In genomic region chr14:21519307-21519706, GRCm38 (mm10) we compare ENCODE assay signal across 20 mouse cellular contexts. TPM values are rescaled to one million over a fixed set of nuclear protein-coding genes. Genes with fewer than 3 reads are reported as not detected.
A peak's percentile ranks its signal among the peaks of the same experiment; 100 is the strongest.
DNase-seq lines count a peak whose midpoint lies in the region; ATAC-seq and TF ChIP-seq lines count a peak whose summit lies in the region.
"Had no signal": no experiment of that assay in that cellular context is flagged by ENCODE, and none has a peak within 500 bp of the region (broad histone marks: within the 10 kb centered on the region; RNA-seq: fewer than 3 reads in every experiment).

No protein-coding gene starts in this region.

- no peaks in the 10 kb centered on the region for H3K27me3 ChIP-seq in E14TG2a.4 (ENCODE audit: insufficient read depth, low read length)
- no peaks in the 10 kb centered on the region for H3K27me3 ChIP-seq in liver, embryonic 16.5 days (ENCODE audit: control insufficient read depth, insufficient read depth, low read depth, low read length)
- H3K27me3 ChIP-seq: embryonic facial prominence, embryonic 12.5 days; forebrain, embryonic 15.5 days; hindbrain, embryonic 13.5 days; limb, embryonic 12.5 days had no signal

- no peak overlapping the region for H3K9ac ChIP-seq in liver, embryonic 16.5 days (ENCODE audit: low read depth, low read length)
- H3K9ac ChIP-seq: embryonic facial prominence, embryonic 12.5 days; forebrain, embryonic 15.5 days; hindbrain, embryonic 13.5 days; limb, embryonic 12.5 days; lung, embryonic 14.5 days had no signal

- H3K9me3 ChIP-seq in E14TG2a.4 (ENCODE audit: low read length) = no peaks in the 10 kb centered on the region
- no peaks in the 10 kb centered on the region for H3K9me3 ChIP-seq in liver, embryonic 16.5 days (replicated peaks; ENCODE audit: control insufficient read depth, low read length)
- H3K9me3 ChIP-seq: embryonic facial prominence, embryonic 12.5 days; forebrain, embryonic 15.5 days; hindbrain, embryonic 13.5 days; limb, embryonic 12.5 days had no signal

- no peak overlapping the region for H3K27ac ChIP-seq in liver, embryonic 16.5 days (ENCODE audit: low read length)
- H3K27ac ChIP-seq: embryonic facial prominence, embryonic 12.5 days; forebrain, embryonic 15.5 days; hindbrain, embryonic 13.5 days; limb, embryonic 12.5 days; stomach, postnatal 0 days had no signal

- peak overlapping the region; percentile 30; the same call in 1 of the 2 replicates for H3K4me2 ChIP-seq in liver, embryonic 16.5 days (ENCODE audit: low read depth, low read length)
- H3K4me2 ChIP-seq: embryonic facial prominence, embryonic 12.5 days; forebrain, embryonic 15.5 days; hindbrain, embryonic 13.5 days; limb, embryonic 12.5 days; lung, embryonic 14.5 days; midbrain, embryonic 11.5 days had no signal

- peak; percentile 51; the same call in 1 of the 2 replicates for ATAC-seq in erythroblast, adult 5-6 weeks (replicated peaks; ENCODE audit: low FRiP score, poor library complexity, severe bottlenecking)
- no peak for ATAC-seq in liver, embryonic 16.5 days (ENCODE audit: low read depth)
- ATAC-seq: CD4-positive, CD25-positive, alpha-beta regulatory T cell, adult 4 months; forebrain, embryonic 15.5 days had no signal

- peaks cover 91% of the 10 kb centered on the region for H3K36me3 ChIP-seq in E14TG2a.4 (ENCODE audit: insufficient read depth, low read length)
- H3K36me3 ChIP-seq in liver, embryonic 16.5 days (ENCODE audit: control insufficient read depth, insufficient read depth) = peaks cover 3% of the 10 kb centered on the region

- H3K4me1 ChIP-seq in E14TG2a.4 (replicated peaks; ENCODE audit: low read depth, low read length) = peaks cover 96% of the 10 kb centered on the region
- peaks cover 15% of the 10 kb centered on the region for H3K4me1 ChIP-seq in liver, embryonic 16.5 days (ENCODE audit: control insufficient read depth, low read depth, low read length)

- H3K4me3 ChIP-seq in E14TG2a.4 (replicated peaks; ENCODE audit: low read length) = peak overlapping the region; percentile 5
- no peak overlapping the region for H3K4me3 ChIP-seq in liver, embryonic 16.5 days (ENCODE audit: low read depth, low read length)
- H3K4me3 ChIP-seq: embryonic facial prominence, embryonic 12.5 days; forebrain, embryonic 15.5 days; hindbrain, embryonic 13.5 days; limb, embryonic 12.5 days had no signal

- 46% methylated on average over 3 of the region's 3 CpGs for WGBS in liver, embryonic 16.5 days (ENCODE audit: insufficient replicate concordance)

- peak; percentile 22 for DNase-seq in adrenal gland, postnatal 14 days
- DNase-seq in adrenal gland, postnatal 10 days = no peak
- DNase-seq in frontal cortex, postnatal 14 days (ENCODE audit: low spot score in 2 of 2) = no peak
- DNase-seq in yolk sac, embryonic 10.5 days (ENCODE audit: low spot score) = no peak
- DNase-seq: cerebellum, adult 9-10 months; heart, postnatal 14 days; kidney, adult 8-10 months; kidney, postnatal 25 days; lung, embryonic 14.5 days; lung, postnatal 4 days had no signal

- TF ChIP-seq CTCF in E14TG2a.4 (conservative IDR thresholded peaks at IDR 0.05; ENCODE audit: low read length) = no peak

RNA-seq across cellular contexts. Expression of gene Kat6b, which starts 38.1 kb away (rescaled TPM):
- total RNA-seq in adrenal gland, postnatal 14 days (2021) = 43.4 and 45.3 TPM in 2 replicates
- total RNA-seq in adrenal gland, postnatal 10 days (2021) = 10 to 100 TPM; 31.7 to 51.3 TPM
- 6.3 and 6.9 TPM in 2 replicates for total RNA-seq in erythroblast, adult 5-6 weeks (2015; ENCODE audit: low replicate concordance)
- 7.4 and 10.6 TPM in 2 replicates for total RNA-seq in erythroblast, adult 5-6 weeks (2017; ENCODE audit: low replicate concordance)
- 1.7 and 1.9 TPM in 2 replicates for polyA plus RNA-seq in liver, embryonic 16.5 days (2015; fragmentation: Nextera tagmentation; extraction: Ambion mirVana)
